10 mouse cellular contexts compared by ENCODE assay signal in the genomic region with DNA sequence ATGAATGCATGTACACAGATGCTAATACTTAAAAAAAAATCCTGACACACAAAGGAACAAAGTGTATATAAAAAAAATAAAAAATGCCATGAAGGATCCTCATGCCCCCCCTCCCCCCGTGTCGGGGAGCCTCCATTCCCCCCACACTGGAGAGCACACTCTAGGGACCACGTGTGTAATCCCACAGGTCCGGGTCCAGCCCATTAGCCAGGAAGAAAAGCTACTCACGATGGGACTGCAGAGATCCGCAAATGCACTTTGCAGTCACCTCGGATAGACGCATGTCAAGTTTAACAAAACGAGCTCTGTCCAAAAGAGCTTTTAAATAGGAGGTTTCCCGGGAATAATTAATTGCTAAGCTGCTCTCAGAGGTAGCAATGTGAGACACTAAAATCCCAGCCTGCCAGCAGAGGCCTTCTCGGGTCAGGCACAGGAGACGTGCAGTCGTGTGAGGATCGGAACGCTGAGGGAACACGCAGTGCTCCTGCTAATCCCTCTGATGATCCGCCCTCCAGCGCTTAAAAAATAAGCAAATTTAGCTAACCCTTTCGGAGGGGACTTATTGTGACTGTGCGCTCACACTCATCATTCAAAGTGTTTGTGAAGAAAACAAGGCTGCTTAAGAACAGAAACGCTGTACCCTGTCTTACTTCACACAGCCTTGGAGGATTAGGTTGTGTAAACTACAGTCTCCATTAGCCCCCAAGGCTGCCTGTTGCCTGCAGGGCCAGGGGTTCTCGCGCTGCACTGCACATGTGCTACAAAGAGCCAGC.
A peak's percentile ranks its signal among the peaks of the same experiment; 100 is the strongest.
DNase-seq lines count a peak whose midpoint lies in the region; ATAC-seq and TF ChIP-seq lines count a peak whose summit lies in the region.
"Had no signal": no experiment of that assay in that cellular context is flagged by ENCODE, and none has a peak within 500 bp of the region (broad histone marks: within the 10 kb centered on the region; RNA-seq: fewer than 3 reads in every experiment).

No protein-coding gene starts in this region.

- no peaks in the 10 kb centered on the region for H3K27me3 ChIP-seq in forebrain, embryonic 12.5 days
- no peaks in the 10 kb centered on the region for H3K27me3 ChIP-seq in limb, embryonic 14.5 days (ENCODE audit: control insufficient read depth, insufficient read depth, low read length)

- H3K36me3 ChIP-seq in forebrain, embryonic 12.5 days (replicated peaks) = no peaks in the 10 kb centered on the region
- no peaks in the 10 kb centered on the region for H3K36me3 ChIP-seq in limb, embryonic 14.5 days (ENCODE audit: control insufficient read depth, insufficient read depth, low read length)

- H3K9ac ChIP-seq in forebrain, embryonic 12.5 days = peak overlapping the region; percentile 22; the same call in 1 of the 2 replicates
- no peak overlapping the region for H3K9ac ChIP-seq in limb, embryonic 14.5 days (ENCODE audit: low read depth, low read length, severe bottlenecking)
- H3K9ac ChIP-seq: liver, embryonic 14.5 days had no signal

- peaks cover 39% of the 10 kb centered on the region for H3K4me1 ChIP-seq in forebrain, embryonic 12.5 days
- H3K4me1 ChIP-seq in limb, embryonic 14.5 days (ENCODE audit: control insufficient read depth, insufficient read depth, low read length) = peaks cover 5% of the 10 kb centered on the region; the same call in 1 of the 2 replicates

- peak; percentile 38 for DNase-seq in gastrocnemius, postnatal 14 days
- DNase-seq in gastrocnemius, adult 8-10 months (ENCODE audit: low spot score in 2 of 2) = no peak
- peak; percentile 24 for DNase-seq in limb, embryonic 14.5 days (ENCODE audit: low spot score)
- DNase-seq in retina, embryonic 14.5 days (ENCODE audit: low spot score) = peak; percentile 32
- DNase-seq in thymus, adult 18-20 months = no peak
- no peak for DNase-seq in left cerebral cortex, adult 18-20 months (ENCODE audit: low spot score in 2 of 2)
- DNase-seq: kidney, adult 8-10 months had no signal

- peak overlapping the region; percentile 31 for H3K4me2 ChIP-seq in forebrain, embryonic 12.5 days
- 0 out of 2 replicates have a peak overlapping the region, but pooled peaks have one; percentile 5 for H3K4me2 ChIP-seq in limb, embryonic 14.5 days (replicated peaks; ENCODE audit: low read depth, low read length, severe bottlenecking)

- no peak for TF ChIP-seq POLR2A in limb, embryonic 14.5 days (IDR thresholded peaks at IDR 0.05; ENCODE audit: borderline replicate concordance, extremely low read depth, insufficient read depth, insufficient read length)

- ATAC-seq in forebrain, embryonic 12.5 days (ENCODE audit: low FRiP score) = peak; percentile 73
- no peak; the same call in 1 of the 2 replicates for ATAC-seq in limb, embryonic 14.5 days (ENCODE audit: low FRiP score, low read depth)
- no peak for ATAC-seq in CD4-positive, CD25-positive, alpha-beta regulatory T cell, adult 4 months

- peaks cover 8% of the 10 kb centered on the region; the same call in 1 of the 2 replicates for H3K9me3 ChIP-seq in forebrain, embryonic 12.5 days
- no peaks in the 10 kb centered on the region for H3K9me3 ChIP-seq in limb, embryonic 14.5 days (ENCODE audit: control insufficient read depth, low read length)

- 0 out of 2 replicates have a peak overlapping the region, but pooled peaks have one; percentile 5 for H3K4me3 ChIP-seq in forebrain, embryonic 12.5 days (replicated peaks)
- no peak overlapping the region for H3K4me3 ChIP-seq in limb, embryonic 14.5 days (replicated peaks; ENCODE audit: low read length)

- intact Hi-C loops in gastrocnemius, postnatal 14 days (cut with DNase I; ENCODE audit: low total_unique reads) = no loop called here

- peak overlapping the region; percentile 77 for H3K27ac ChIP-seq in forebrain, embryonic 12.5 days
- H3K27ac ChIP-seq in limb, embryonic 14.5 days (replicated peaks; ENCODE audit: low read depth, low read length) = no peak overlapping the region
- H3K27ac ChIP-seq: liver, embryonic 14.5 days had no signal

- 11% methylated on average over 23 of the region's 23 CpGs for WGBS in forebrain, embryonic 12.5 days
- WGBS in limb, embryonic 14.5 days = 33% methylated on average over 23 of the region's 23 CpGs

Comparison
In these comparisons a context has a peak if more than half of its experiments do, and no peak if none do; other contexts are left out.
1. DNase-seq: peak in gastrocnemius, postnatal 14 days (single experiment), limb, embryonic 14.5 days (single experiment) and retina, embryonic 14.5 days (single experiment); none in gastrocnemius, adult 8-10 months (0 of 2), thymus, adult 18-20 months (0 of 2) and left cerebral cortex, adult 18-20 months (0 of 2).